Mouse (Mus musculus): ENCODE measurements around the gene AU022252.

DNA sequence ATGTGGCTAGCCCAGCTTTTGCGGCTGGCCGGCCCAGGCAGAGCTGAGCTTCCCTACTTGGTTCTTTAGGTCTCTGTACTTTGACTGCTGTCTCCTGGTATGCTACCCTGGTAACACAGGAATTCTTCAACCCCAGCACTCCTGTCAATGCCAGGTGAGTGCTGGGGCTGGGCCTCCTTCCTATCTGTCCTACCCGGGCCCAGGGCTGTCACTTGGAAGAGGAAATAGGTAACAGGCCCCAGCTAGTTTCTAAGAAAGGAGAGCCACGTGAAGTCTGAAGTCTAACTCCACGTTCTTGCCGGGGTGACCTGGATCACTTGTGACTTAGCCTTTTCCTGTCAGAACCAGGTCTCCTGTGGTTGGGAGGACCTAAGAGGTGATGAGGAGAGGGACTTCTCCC is 24.6 kb upstream of the AU022252 start:
- no peak for TF ChIP-seq CTCF (IDR thresholded peaks at IDR 0.05; ENCODE audit: borderline replicate concordance, insufficient read depth, low read depth, low read length)
- no peak for TF ChIP-seq POLR2A (IDR thresholded peaks at IDR 0.05; ENCODE audit: borderline replicate concordance, insufficient read depth, low read length)
